Mouse (Mus musculus) ES-Bruce4 (cell line): ENCODE measurements around the gene Olfr545. TPM values are rescaled to one million over a fixed set of nuclear protein-coding genes. Genes with fewer than 3 reads are reported as not detected.

Experiments used
- H3K27ac ChIP-seq: 2 replicates; pipeline ENCODE4 v1.5.1; 2012; ENCODE audit warnings: low read length, inconsistent platforms; ENCODE audit not compliant: insufficient read depth
- H3K27me3 ChIP-seq: 2 replicates; pipeline ENCODE4 v1.6.1; 2012; ENCODE audit warnings: mild to moderate bottlenecking, low read length, inconsistent platforms; ENCODE audit not compliant: control insufficient read depth, poor library complexity, insufficient read depth, severe bottlenecking
- H3K36me3 ChIP-seq: 2 replicates; pipeline ENCODE4 v1.6.1; 2012; ENCODE audit warnings: inconsistent platforms, mild to moderate bottlenecking, low read length, moderate library complexity; ENCODE audit not compliant: control insufficient read depth, poor library complexity, insufficient read depth, severe bottlenecking
- H3K4me1 ChIP-seq: one replicate; pipeline ENCODE4 v1.8.1; 2011; ENCODE audit warnings: low read length; ENCODE audit not compliant: control insufficient read depth, insufficient read depth
- H3K4me3 ChIP-seq: 2 replicates; pipeline ENCODE4 v1.5.1; 2011; ENCODE audit warnings: low read depth, mild to moderate bottlenecking, low read length
- H3K9ac ChIP-seq: 2 replicates; pipeline ENCODE4 v1.6.1; 2012; ENCODE audit warnings: low read depth, mild to moderate bottlenecking, inconsistent platforms; ENCODE audit not compliant: poor library complexity, severe bottlenecking
- H3K9me3 ChIP-seq: replicated peaks from 2 replicates; pipeline ENCODE4 v1.6.1; 2012; ENCODE audit warnings: mild to moderate bottlenecking, low read length, inconsistent platforms; ENCODE audit not compliant: control insufficient read depth, poor library complexity, insufficient read depth, severe bottlenecking
- CTCF ChIP-seq: IDR thresholded peaks from one replicate; pipeline ENCODE4 v1.8.1; 2011; ENCODE audit warnings: low read depth, low read length
- EP300 ChIP-seq: IDR thresholded peaks from 2 replicates; pipeline ENCODE4 v1.6.1; 2011; ENCODE audit warnings: low read depth, low read length; ENCODE audit not compliant: insufficient read depth
- POLR2A ChIP-seq: IDR thresholded peaks from one replicate; pipeline ENCODE4 v1.8.1; 2011; ENCODE audit warnings: low read length; ENCODE audit not compliant: insufficient read depth
- polyA plus RNA-seq: library from polyadenylated mRNA; stranded (reverse); fragments of >200 nt; gene quantifications from 2 replicates; pipeline ENCODE4 v1.2.4, GENCODE M21; 2011; ENCODE audit warnings: low read depth; ENCODE audit not compliant: missing spikeins, insufficient read depth, insufficient read length

Olfr545 gene
- polyA plus RNA-seq, 1 experiment = not detected

GRCm38 (mm10) chr7:102516261-102517050 is 17.1 kb upstream of the Olfr545 start:
- Histone ChIP-seq H3K4me1 (no peaks in the 10 kb centered on the region), H3K36me3 (no peaks in the 10 kb centered on the region), H3K9ac (no peak overlapping the region), H3K4me3 (no peak overlapping the region), H3K9me3 (no peaks in the 10 kb centered on the region), H3K27ac (no peak overlapping the region), H3K27me3 (no peaks in the 10 kb centered on the region; the same call in 1 of the 2 replicates)
- TF ChIP-seq CTCF = no peak
- TF ChIP-seq POLR2A = no peak
- TF ChIP-seq EP300 = no peak

GRCm38 (mm10) chr7:102514144-102514543 is 14.8 kb upstream of the Olfr545 start:
- no peak for TF ChIP-seq POLR2A
- no peak for TF ChIP-seq EP300
- TF ChIP-seq CTCF = no peak
- no peaks in the 10 kb centered on the region for H3K4me1 ChIP-seq
- no peak overlapping the region for H3K4me3 ChIP-seq
- no peaks in the 10 kb centered on the region for H3K36me3 ChIP-seq
- H3K27me3 ChIP-seq = no peaks in the 10 kb centered on the region; the same call in 1 of the 2 replicates
- H3K27ac ChIP-seq = no peak overlapping the region
- no peaks in the 10 kb centered on the region for H3K9me3 ChIP-seq
- H3K9ac ChIP-seq = no peak overlapping the region

- Histone ChIP-seq H3K27me3 (no peaks in the 10 kb centered on the region; the same call in 1 of the 2 replicates), H3K4me1 (no peaks in the 10 kb centered on the region), H3K9me3 (no peaks in the 10 kb centered on the region), H3K9ac (peak overlapping the region; percentile 65), H3K4me3 (peak overlapping the region; percentile 67), H3K36me3 (no peaks in the 10 kb centered on the region), H3K27ac (no peak overlapping the region)
- TF ChIP-seq EP300 (no peak), CTCF (peak; percentile 71)
These were observed 13.6 kb upstream of the Olfr545 start for GRCm38 (mm10) chr7:102512814-102513435.

DNA sequence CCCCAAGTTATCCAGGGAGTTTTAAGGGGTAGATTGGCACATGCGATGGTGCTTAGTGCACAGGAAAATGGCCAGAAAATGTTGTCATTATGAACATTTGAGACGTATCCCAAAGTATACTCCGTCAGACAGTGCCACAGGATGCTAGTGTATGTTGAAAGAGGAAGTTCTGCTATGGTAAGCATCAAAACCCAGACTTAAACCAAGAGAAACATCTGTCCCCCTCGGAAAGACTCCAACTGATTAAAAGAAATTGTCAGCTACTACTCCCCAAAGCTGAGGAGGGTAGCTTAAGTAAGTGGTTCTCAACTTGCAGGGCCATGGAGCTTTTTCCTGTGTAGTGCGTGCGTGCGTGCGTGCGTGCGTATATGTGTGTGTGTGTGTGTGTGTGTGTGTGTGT is 12.6 kb upstream of the Olfr545 start:
- no peak for TF ChIP-seq POLR2A
- TF ChIP-seq CTCF = no peak
- TF ChIP-seq EP300 = no peak
- Histone ChIP-seq H3K27me3 (no peaks in the 10 kb centered on the region; the same call in 1 of the 2 replicates), H3K4me1 (no peaks in the 10 kb centered on the region), H3K9ac (no peak overlapping the region), H3K36me3 (no peaks in the 10 kb centered on the region), H3K27ac (no peak overlapping the region), H3K9me3 (no peaks in the 10 kb centered on the region), H3K4me3 (no peak overlapping the region)

GRCm38 (mm10) chr7:102509726-102510125 is 10.4 kb upstream of the Olfr545 start:
- Histone ChIP-seq H3K4me1 (no peaks in the 10 kb centered on the region), H3K9ac (no peak overlapping the region), H3K4me3 (no peak overlapping the region), H3K27ac (no peak overlapping the region), H3K36me3 (no peaks in the 10 kb centered on the region), H3K27me3 (no peaks in the 10 kb centered on the region; the same call in 1 of the 2 replicates), H3K9me3 (no peaks in the 10 kb centered on the region)
- TF ChIP-seq CTCF (no peak), POLR2A (no peak), EP300 (no peak)

GRCm38 (mm10) chr7:102508666-102509065 is 9.3 kb upstream of the Olfr545 start:
- H3K9ac ChIP-seq = no peak overlapping the region
- no peaks in the 10 kb centered on the region for H3K36me3 ChIP-seq
- no peaks in the 10 kb centered on the region for H3K9me3 ChIP-seq
- TF ChIP-seq POLR2A = no peak
- TF ChIP-seq EP300 = no peak
- TF ChIP-seq CTCF = no peak
- no peaks in the 10 kb centered on the region; the same call in 1 of the 2 replicates for H3K27me3 ChIP-seq
- H3K4me3 ChIP-seq = no peak overlapping the region
- no peak overlapping the region for H3K27ac ChIP-seq
- no peaks in the 10 kb centered on the region for H3K4me1 ChIP-seq
